Mouse (Mus musculus): Measurements from ENCODE around the gene Pde10a. TPM values are rescaled to one million over a fixed set of nuclear protein-coding genes. Genes with fewer than 3 reads are reported as not detected.
"Not testable (repeated sequence)": the region's sequence is repeated elsewhere in the genome, so short reads cannot be mapped to it uniquely, and the experiment has no call there.

The Pde10a gene
- total and polyA plus RNA-seq, 3 experiments: 13.8 to 36.2 (median 21.4) TPM

GRCm38 (mm10) chr17:8642356-8642755 is 117.2 kb downstream of the Pde10a start:
- no peak for DNase-seq

- peak; percentile 48 for DNase-seq
Measured at GRCm38 (mm10) chr17:8647372-8647871, 122.2 kb downstream of the Pde10a start.

- DNase-seq: peak; percentile 93
Measured at GRCm38 (mm10) chr17:8648310-8648709, 123.1 kb downstream of the Pde10a start.

- DNase-seq: peak; percentile 63
Measured at GRCm38 (mm10) chr17:8652681-8653262, 127.6 kb downstream of the Pde10a start.

- DNase-seq: peak; percentile 71
Measured at GRCm38 (mm10) chr17:8657661-8658060, 132.5 kb downstream of the Pde10a start.

GRCm38 (mm10) chr17:8658751-8659454 is 133.7 kb downstream of the Pde10a start:
- no peak for DNase-seq

- DNase-seq: no peak
Measured at GRCm38 (mm10) chr17:8666912-8667311, 141.7 kb downstream of the Pde10a start.

- DNase-seq: no peak
Measured at GRCm38 (mm10) chr17:8674651-8675050, 149.5 kb downstream of the Pde10a start.

- no peak for DNase-seq
Measured at GRCm38 (mm10) chr17:8686356-8686755, 161.2 kb downstream of the Pde10a start.

GRCm38 (mm10) chr17:8688096-8688495 is 162.9 kb downstream of the Pde10a start:
- DNase-seq: no peak

- DNase-seq: no peak
Measured at GRCm38 (mm10) chr17:8698265-8698664, 173.1 kb downstream of the Pde10a start.

- no peak for DNase-seq
Measured at GRCm38 (mm10) chr17:8698793-8699192, 173.6 kb downstream of the Pde10a start.

- no peak for DNase-seq
Measured at GRCm38 (mm10) chr17:8701096-8701495, 175.9 kb downstream of the Pde10a start.

- no peak for DNase-seq
Measured at GRCm38 (mm10) chr17:8702503-8702902, 177.3 kb downstream of the Pde10a start.

- no peak for DNase-seq
Measured at GRCm38 (mm10) chr17:8708006-8708405, 182.8 kb downstream of the Pde10a start.

- not testable (repeated sequence) for DNase-seq
Measured at GRCm38 (mm10) chr17:8712734-8713133, 187.6 kb downstream of the Pde10a start.

GRCm38 (mm10) chr17:8720961-8721360 is 195.8 kb downstream of the Pde10a start:
- no peak for DNase-seq

GRCm38 (mm10) chr17:8724464-8724974 is 199.3 kb downstream of the Pde10a start:
- no peak for DNase-seq

- no peak for DNase-seq
Measured at GRCm38 (mm10) chr17:8728646-8729045, 203.5 kb downstream of the Pde10a start.

GRCm38 (mm10) chr17:8729808-8730207 is 204.6 kb downstream of the Pde10a start:
- no peak for DNase-seq

- no peak for DNase-seq
Measured at GRCm38 (mm10) chr17:8731073-8731472, 205.9 kb downstream of the Pde10a start.

GRCm38 (mm10) chr17:8736259-8736658 is 211.1 kb downstream of the Pde10a start:
- DNase-seq: no peak

- no peak for DNase-seq
Measured at GRCm38 (mm10) chr17:8742772-8743171, 217.6 kb downstream of the Pde10a start.

Measured in adrenal gland, adult 2 months (tissue).